Comparison of ENCODE assay signal across 25 mouse cellular contexts in the genomic region with DNA sequence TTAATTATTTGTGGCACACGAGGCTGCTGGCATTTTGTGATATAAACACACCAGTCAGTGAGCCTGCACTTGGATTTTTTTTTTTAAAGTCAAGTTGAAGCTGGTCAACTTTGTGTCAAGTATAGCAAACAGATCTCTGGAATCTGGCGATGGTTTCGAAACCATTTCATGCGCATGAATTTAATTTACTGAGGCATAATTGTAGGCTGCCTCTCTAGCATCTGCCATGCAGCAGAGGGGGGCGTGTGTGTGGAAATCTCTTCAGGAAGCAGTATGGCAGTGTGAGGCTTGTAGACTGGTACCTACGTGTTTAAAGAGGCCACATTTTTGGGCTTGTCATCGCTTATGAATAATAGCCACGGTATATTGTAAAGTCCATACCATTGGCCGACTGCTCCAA.
DNase-seq lines count a peak whose midpoint lies in the region; ATAC-seq lines count a peak whose summit lies in the region.
"Had no signal": no experiment of that assay in that cellular context is flagged by ENCODE, and none has a peak within 500 bp of the region (broad histone marks: within the 10 kb centered on the region; RNA-seq: fewer than 3 reads in every experiment).

No protein-coding gene starts in this region.

- peak overlapping the region; percentile 63 for H3K27ac ChIP-seq in embryonic facial prominence, embryonic 15.5 days (replicated peaks)
- H3K27ac ChIP-seq: forebrain, embryonic 13.5 days; hindbrain, embryonic 13.5 days; kidney, postnatal 0 days; liver, embryonic 15.5 days; midbrain, embryonic 10.5 days; neural tube, embryonic 15.5 days had no signal

- ATAC-seq in embryonic facial prominence, embryonic 15.5 days (ENCODE audit: insufficient number of reproducible peaks, low FRiP score, low TSS enrichment, low read depth), result no peak
- ATAC-seq: forebrain, embryonic 13.5 days; inflammation-experienced regulatory T-cells, adult 6 months; lung, postnatal 0 days had no signal

- H3K36me3 ChIP-seq in embryonic facial prominence, embryonic 15.5 days, result no peaks in the 10 kb centered on the region
- H3K36me3 ChIP-seq: heart, embryonic 12.5 days; hindbrain, embryonic 13.5 days; limb, embryonic 15.5 days; liver, embryonic 15.5 days; midbrain, embryonic 10.5 days; neural tube, embryonic 15.5 days had no signal

- peaks cover 41% of the 10 kb centered on the region for H3K4me1 ChIP-seq in embryonic facial prominence, embryonic 15.5 days
- H3K4me1 ChIP-seq: forebrain, embryonic 13.5 days; hindbrain, embryonic 13.5 days; liver, embryonic 15.5 days; midbrain, embryonic 10.5 days; neural tube, embryonic 15.5 days had no signal

- no peaks in the 10 kb centered on the region for H3K9me3 ChIP-seq in embryonic facial prominence, embryonic 15.5 days (replicated peaks)
- H3K9me3 ChIP-seq: forebrain, embryonic 13.5 days; heart, embryonic 12.5 days; hindbrain, embryonic 13.5 days; limb, embryonic 15.5 days; liver, embryonic 15.5 days; midbrain, embryonic 10.5 days; neural tube, embryonic 15.5 days had no signal

- H3K4me3 ChIP-seq in embryonic facial prominence, embryonic 15.5 days (replicated peaks), result no peak overlapping the region
- H3K4me3 ChIP-seq: forebrain, embryonic 13.5 days; heart, embryonic 12.5 days; hindbrain, embryonic 13.5 days; limb, embryonic 15.5 days; liver, embryonic 15.5 days; midbrain, embryonic 10.5 days; neural tube, embryonic 15.5 days had no signal

- H3K9ac ChIP-seq in embryonic facial prominence, embryonic 15.5 days, result no peak overlapping the region
- H3K9ac ChIP-seq: forebrain, embryonic 13.5 days; heart, embryonic 12.5 days; hindbrain, embryonic 13.5 days; limb, embryonic 15.5 days; liver, embryonic 15.5 days; neural tube, embryonic 15.5 days had no signal

- no peak overlapping the region for H3K4me2 ChIP-seq in embryonic facial prominence, embryonic 15.5 days (replicated peaks)
- H3K4me2 ChIP-seq: forebrain, embryonic 13.5 days; heart, embryonic 12.5 days; hindbrain, embryonic 13.5 days; limb, embryonic 15.5 days; liver, embryonic 15.5 days; neural tube, embryonic 15.5 days had no signal

- peak; percentile 18 to 24 for DNase-seq in cerebellum, postnatal 10 days
- DNase-seq in cerebellum, adult 11-12 months, result no peak
- peak; percentile 20 for DNase-seq in layer of hippocampus, adult 11-12 months (ENCODE audit: low spot score)
- no peak for DNase-seq in layer of hippocampus, postnatal 25 days (ENCODE audit: extremely low spot score in 1 of 2, low spot score in 1 of 2)
- DNase-seq in retina, embryonic 14.5 days (ENCODE audit: low spot score), result peak; percentile 12
- no peak for DNase-seq in thymus, adult 18-20 months
- DNase-seq in lung, adult 18-20 months, result no peak
- DNase-seq: adrenal gland, postnatal 14 days; cerebellum, adult 9-11 months; heart, postnatal 10 days; kidney, adult 2 months; left cerebral cortex, postnatal 4 days; right cerebral cortex, postnatal 14 days; thymus, postnatal 25 days had no signal

- WGBS in embryonic facial prominence, embryonic 15.5 days, result 36% methylated on average over 9 of the region's 9 CpGs

- H3K27me3 ChIP-seq in embryonic facial prominence, embryonic 15.5 days, result no peaks in the 10 kb centered on the region
- H3K27me3 ChIP-seq: forebrain, embryonic 13.5 days; heart, embryonic 12.5 days; hindbrain, embryonic 13.5 days; limb, embryonic 15.5 days; liver, embryonic 15.5 days; neural tube, embryonic 15.5 days had no signal

Comparison
In these comparisons a context has a peak if more than half of its experiments do, and no peak if none do; other contexts are left out.
1. DNase-seq: peak in cerebellum, postnatal 10 days (2 of 2), layer of hippocampus, adult 11-12 months (single experiment) and retina, embryonic 14.5 days (single experiment); none in cerebellum, adult 11-12 months (single experiment), layer of hippocampus, postnatal 25 days (0 of 2), thymus, adult 18-20 months (0 of 2) and lung, adult 18-20 months (0 of 2).